Mouse (Mus musculus) CD8-positive naive resting alpha-beta T cell, adult 57 days (primary cell): ENCODE data around the gene Olfr1019. TPM values are rescaled to one million over a fixed set of nuclear protein-coding genes. Genes with fewer than 3 reads are reported as not detected.

ENCODE experiments used
- total RNA-seq: library from RNA; stranded (reverse); gene quantifications from one replicate; pipeline ENCODE4 v1.2.4, GENCODE M21; 2023

Olfr1019 gene
- not detected for total RNA-seq

DNA sequence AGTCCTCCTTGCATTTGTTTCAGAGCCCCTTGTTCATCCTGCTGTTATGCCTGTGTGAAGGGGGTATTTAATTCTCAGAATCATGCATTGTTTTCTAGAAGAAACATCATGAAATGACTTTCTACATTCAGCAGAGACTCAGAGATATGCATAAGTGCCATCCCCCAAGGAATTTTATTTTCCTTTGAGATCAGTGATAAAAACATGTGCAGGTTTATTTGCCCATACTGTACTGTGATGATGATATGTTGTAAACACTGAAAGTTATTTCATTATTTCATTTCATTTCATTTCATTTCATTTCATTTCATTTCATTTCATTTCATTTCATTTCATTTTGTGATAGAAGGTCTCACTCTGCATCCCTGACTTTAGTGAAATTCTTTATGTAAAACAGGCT is at the start of gene Olfr1019:
Olfr1019 (minus strand) TSS at position 101 of the 400 bp plus-strand sequence.

DNA sequence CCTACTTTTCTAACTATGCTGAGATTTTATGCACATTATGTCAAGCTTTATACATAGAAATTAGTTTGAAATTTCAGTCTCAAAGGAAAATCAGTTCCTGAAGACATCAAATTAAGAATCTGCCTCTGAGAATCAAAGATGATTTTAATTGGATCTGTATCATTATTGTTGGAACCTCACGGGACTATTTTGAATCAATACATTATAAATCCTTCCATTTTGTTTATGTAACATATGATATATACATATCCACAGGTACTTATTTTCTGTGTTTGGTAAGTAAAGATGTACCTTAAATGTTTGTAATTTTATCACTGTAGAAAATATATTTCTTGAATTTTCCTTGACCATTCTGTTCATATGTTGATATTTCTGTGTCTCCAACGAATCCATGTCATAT is 40.1 kb upstream of the Olfr1019 start, which contains the start of gene Olfr1023:
Olfr1023 (plus strand) TSS at position 301 of the 400 bp plus-strand sequence.

DNA sequence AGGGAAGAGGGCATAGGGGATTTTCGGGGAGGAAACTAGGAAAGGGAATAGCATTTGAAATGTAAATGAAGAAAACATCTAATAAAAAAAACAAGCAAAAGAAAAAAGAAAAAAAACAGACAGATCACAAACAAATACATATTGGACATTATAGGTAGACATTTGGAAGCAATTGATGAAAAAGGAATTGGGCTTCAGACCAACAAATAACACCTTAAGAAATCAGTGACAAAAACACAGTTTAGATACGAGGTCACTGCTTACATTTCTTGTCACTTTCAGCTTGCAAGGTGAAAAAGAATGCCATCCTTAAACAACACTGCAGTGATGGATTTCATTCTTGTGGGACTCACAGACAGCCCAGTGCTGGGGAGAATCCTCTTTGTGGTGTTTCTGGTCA is 23.0 kb upstream of the Olfr1019 start, which contains the start of gene Olfr1022:
Olfr1022 (plus strand) TSS at position 301 of the 400 bp plus-strand sequence.

DNA sequence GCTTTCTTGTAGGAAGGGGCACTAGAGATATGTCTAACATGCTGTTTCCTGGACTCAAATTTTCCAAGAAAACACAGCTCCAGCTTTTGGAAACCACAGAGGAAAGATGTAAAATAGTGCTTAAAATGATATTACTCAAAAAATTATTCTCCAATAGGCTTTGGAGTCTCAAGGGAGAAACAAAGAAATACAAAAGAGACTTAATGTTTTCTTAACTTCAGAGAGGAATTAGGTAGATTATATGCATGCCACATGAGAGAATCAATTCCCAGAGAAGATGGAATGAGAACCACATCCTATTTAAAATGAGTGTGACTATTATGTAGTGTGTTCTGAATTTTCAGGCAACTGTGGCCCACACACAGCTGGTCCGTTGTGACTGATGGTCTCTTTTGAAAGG is 1.4 kb upstream of the Olfr1019 start, which contains the start of gene Olfr1020:
Olfr1020 (plus strand) TSS at position 301 of the 400 bp plus-strand sequence.

GRCm38 (mm10) chr2:85818179-85818578 is 27.1 kb downstream of the Olfr1019 start, which contains the start of gene Olfr1018:
TSS of gene Olfr1018 (plus strand) at chr2:85818479.

DNA sequence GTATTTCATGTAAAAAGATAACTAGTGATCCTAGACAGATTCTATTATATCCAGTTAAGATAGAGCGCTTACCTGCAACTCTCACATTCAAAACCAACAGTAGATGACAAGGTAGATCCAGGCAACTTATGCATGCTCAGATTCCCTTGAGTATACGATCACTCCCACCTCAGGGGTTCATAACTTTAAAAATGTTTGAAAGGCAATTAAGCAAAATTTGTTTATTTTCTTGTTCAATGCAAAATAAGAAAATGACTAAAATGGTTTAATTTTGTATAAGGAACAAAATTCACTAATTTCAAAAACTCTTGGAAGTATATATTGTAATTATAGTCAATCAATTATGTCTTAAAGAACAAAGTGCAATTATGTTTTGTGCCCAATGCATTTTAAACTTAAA is 42.8 kb downstream of the Olfr1019 start, which contains the start of gene Olfr1016:
Olfr1016 (minus strand) TSS at position 101 of the 400 bp plus-strand sequence.

Other genes with a start within 250 kb of the Olfr1019 start
- not detected for gene Olfr1000, start 233.6 kb downstream of the Olfr1019 start, total RNA-seq
- not detected for gene Olfr1002, start 194.8 kb downstream of the Olfr1019 start, total RNA-seq
- gene Olfr154, start 181.0 kb downstream of the Olfr1019 start, total RNA-seq: not detected
- gene Olfr1006, start 166.7 kb downstream of the Olfr1019 start, total RNA-seq: not detected
- gene Olfr1008, start 156.1 kb downstream of the Olfr1019 start, total RNA-seq: not detected
- gene Olfr1009, start 130.1 kb downstream of the Olfr1019 start, total RNA-seq: not detected
- gene Olfr1012, start 82.7 kb downstream of the Olfr1019 start, total RNA-seq: not detected
- gene Olfr1013, start 78.4 kb downstream of the Olfr1019 start, total RNA-seq: not detected
- not detected for gene Olfr1014, start 72.8 kb downstream of the Olfr1019 start, total RNA-seq
- gene Olfr1015, start 63.5 kb downstream of the Olfr1019 start, total RNA-seq: not detected
- not detected for gene Olfr1016, start 42.9 kb downstream of the Olfr1019 start, total RNA-seq
- not detected for gene Olfr1018, start 27.0 kb downstream of the Olfr1019 start, total RNA-seq
- not detected for gene Olfr1020, start 1.5 kb upstream of the Olfr1019 start, total RNA-seq
- not detected for gene Olfr1022, start 23.1 kb upstream of the Olfr1019 start, total RNA-seq
- not detected for gene Olfr1023, start 40.2 kb upstream of the Olfr1019 start, total RNA-seq
- gene Olfr1024, start 59.6 kb upstream of the Olfr1019 start, total RNA-seq: not detected
- gene Olfr1025-ps1, start 69.7 kb upstream of the Olfr1019 start, total RNA-seq: not detected
- not detected for gene Olfr1026, start 76.1 kb upstream of the Olfr1019 start, total RNA-seq
- gene Olfr1028, start 105.0 kb upstream of the Olfr1019 start, total RNA-seq: 0.18 TPM
- not detected for gene Olfr1029, start 128.4 kb upstream of the Olfr1019 start, total RNA-seq
- not detected for gene Olfr1030, start 133.8 kb upstream of the Olfr1019 start, total RNA-seq
- not detected for gene Olfr1031, start 144.8 kb upstream of the Olfr1019 start, total RNA-seq
- gene Olfr1032, start 160.1 kb upstream of the Olfr1019 start, total RNA-seq: not detected
- gene Olfr1033, start 175.2 kb upstream of the Olfr1019 start, total RNA-seq: not detected
- not detected for gene Olfr1034, start 200.4 kb upstream of the Olfr1019 start, total RNA-seq
- not detected for gene Olfr1036, start 228.5 kb upstream of the Olfr1019 start, total RNA-seq
- gene Olfr1037, start 241.9 kb upstream of the Olfr1019 start, total RNA-seq: not detected